Mouse (Mus musculus) cerebellum, adult 2 months (tissue): ENCODE measurements around the gene Batf2. TPM values are rescaled to one million over a fixed set of nuclear protein-coding genes. Genes with fewer than 3 reads are reported as not detected.
A peak's percentile ranks its signal among the peaks of the same experiment; 100 is the strongest.

ENCODE experiments used
- DNase-seq, 2 experiments: peaks; one replicate each; pipeline ENCODE4 v3.0.0; 2021
- H3K27ac ChIP-seq: fragments of 200-500 bp; 2 replicates; pipeline ENCODE4 v1.5.1; 2012; ENCODE audit warnings: low read length, control low read depth, inconsistent platforms; ENCODE audit not compliant: insufficient read depth
- H3K27me3 ChIP-seq: fragments of 200-500 bp; 2 replicates; pipeline ENCODE4 v1.6.1; 2012; ENCODE audit warnings: inconsistent platforms, mild to moderate bottlenecking, low read length, moderate library complexity; ENCODE audit not compliant: control insufficient read depth, insufficient read depth
- H3K4me1 ChIP-seq: fragments of 200-500 bp; 2 replicates; pipeline ENCODE4 v1.6.1; 2011; ENCODE audit warnings: low read length; ENCODE audit not compliant: control insufficient read depth, insufficient read depth
- H3K4me3 ChIP-seq: fragments of 200-500 bp; replicated peaks from 2 replicates; pipeline ENCODE3; 2011; ENCODE audit warnings: mild to moderate bottlenecking, low read depth, low read length, control low read depth; ENCODE audit not compliant: insufficient read depth
- CTCF ChIP-seq: fragments of 200-500 bp; IDR thresholded peaks from 2 replicates; pipeline ENCODE4 v1.5.1; 2011; ENCODE audit warnings: low read depth, mild to moderate bottlenecking, control low read depth, low read length, moderate library complexity, borderline replicate concordance; ENCODE audit not compliant: insufficient read depth
- POLR2A ChIP-seq: fragments of 200-500 bp; IDR thresholded peaks from 2 replicates; pipeline ENCODE4 v1.6.1; 2011; ENCODE audit warnings: low read length, control low read depth, borderline replicate concordance; ENCODE audit not compliant: insufficient read depth
- WGBS: fragments of 180-500 bp; shearing (Covaris S2); methylation state at CpG from one replicate; pipeline ENCODE4 v1.1.7; 2018; 5-methylcytosine and 5-hydroxymethylcytosine counted together
- polyA plus RNA-seq: library from polyadenylated mRNA; depleted of rRNA; stranded (reverse); fragments of >200 nt; gene quantifications from 2 replicates; pipeline ENCODE4 v1.2.3, GENCODE M21; 2012

Gene Batf2
- polyA plus RNA-seq, 1 experiment, result 0.54 TPM

DNA sequence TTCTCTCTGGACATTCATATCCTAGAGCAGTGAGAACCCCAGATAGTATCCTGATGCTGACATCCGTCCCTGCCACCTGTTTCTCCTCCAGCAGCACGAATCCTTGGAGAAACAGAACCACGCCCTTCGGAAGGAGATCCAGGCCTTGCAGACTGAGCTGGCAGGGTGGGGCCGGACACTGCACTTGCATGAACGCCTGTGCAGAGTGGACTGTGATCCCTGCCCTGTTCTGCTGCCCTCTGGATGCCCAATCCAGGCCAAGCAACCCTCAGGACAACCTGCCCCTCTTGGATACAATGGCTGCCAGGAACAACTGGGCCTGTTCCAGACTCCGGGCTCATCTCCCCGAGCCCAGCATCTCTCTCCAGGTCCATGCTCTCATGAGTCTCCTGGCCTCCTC, 30.4 kb downstream of the Batf2 start:
- Histone ChIP-seq H3K27ac (no peak overlapping the region), H3K4me1 (no peaks in the 10 kb centered on the region), H3K4me3 (no peak overlapping the region), H3K27me3 (no peaks in the 10 kb centered on the region)
- TF ChIP-seq POLR2A (no peak), CTCF (no peak)
- WGBS, result 63% methylated on average over 8 of the region's 8 CpGs
- no peak for DNase-seq

DNA sequence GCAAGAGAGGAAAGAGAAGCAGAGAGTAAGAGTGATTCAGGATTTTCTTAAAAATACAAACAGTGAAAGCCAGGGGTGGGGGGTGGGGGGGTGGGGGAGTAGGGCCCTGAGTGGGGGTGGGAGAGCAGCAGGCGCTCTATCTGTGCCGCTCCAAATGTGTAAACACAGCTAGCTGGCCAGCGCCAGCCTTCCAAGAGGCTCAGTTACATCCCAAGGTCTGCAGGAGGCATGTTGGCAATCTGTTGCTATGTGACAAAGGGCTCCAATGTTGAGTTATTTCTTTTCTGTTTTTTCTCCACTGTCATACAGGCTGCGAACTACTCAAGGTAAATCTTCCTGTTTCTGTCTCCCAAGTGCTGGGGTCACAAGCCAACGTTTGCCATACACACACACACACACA, 34.0 kb downstream of the Batf2 start:
- WGBS, result 6% methylated on average over 5 of the region's 5 CpGs
- no peak overlapping the region for H3K4me3 ChIP-seq
- no peak overlapping the region; the same call in 1 of the 2 replicates for H3K27ac ChIP-seq
- H3K4me1 ChIP-seq, result no peaks in the 10 kb centered on the region
- peak; percentile 37 to 67 for DNase-seq
- H3K27me3 ChIP-seq, result no peaks in the 10 kb centered on the region
- TF ChIP-seq POLR2A (no peak), CTCF (no peak)

GRCm38 (mm10) chr19:6178775-6179174, 38.0 kb downstream of the Batf2 start:
- H3K27me3 ChIP-seq, result no peaks in the 10 kb centered on the region
- TF ChIP-seq CTCF (no peak), POLR2A (no peak)
- DNase-seq, result no peak
- no peak overlapping the region for H3K4me3 ChIP-seq
- WGBS, result 87% methylated on average over 6 of the region's 6 CpGs
- no peak overlapping the region for H3K27ac ChIP-seq
- peaks cover 10% of the 10 kb centered on the region; the same call in 1 of the 2 replicates for H3K4me1 ChIP-seq

DNA sequence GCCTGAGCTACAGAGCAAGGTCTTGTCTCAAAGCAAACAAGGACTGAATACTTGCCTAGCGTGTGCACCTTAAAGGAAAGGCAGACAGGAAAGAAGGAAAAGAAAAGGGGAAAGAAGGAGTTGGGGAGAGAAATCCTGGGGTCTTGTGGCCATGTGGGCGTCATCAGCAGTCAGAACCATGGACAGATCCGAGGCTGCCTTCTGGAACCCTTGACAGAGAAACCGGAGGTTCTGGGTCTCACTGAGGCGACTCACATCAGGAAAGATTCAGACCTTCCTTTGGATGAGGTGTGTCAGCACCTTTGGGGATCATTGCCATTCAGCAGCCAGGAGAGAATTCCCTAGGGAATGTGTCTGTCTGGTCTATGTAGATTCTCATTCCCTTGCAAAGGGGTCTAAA, 40.8 kb downstream of the Batf2 start:
- TF ChIP-seq CTCF, result no peak
- TF ChIP-seq POLR2A, result no peak
- WGBS, result 50% methylated on average over 5 of the region's 5 CpGs
- no peak for DNase-seq
- Histone ChIP-seq H3K4me3 (no peak overlapping the region), H3K27me3 (no peaks in the 10 kb centered on the region), H3K4me1 (peaks cover 10% of the 10 kb centered on the region; the same call in 1 of the 2 replicates), H3K27ac (peak overlapping the region; percentile 55)

DNA sequence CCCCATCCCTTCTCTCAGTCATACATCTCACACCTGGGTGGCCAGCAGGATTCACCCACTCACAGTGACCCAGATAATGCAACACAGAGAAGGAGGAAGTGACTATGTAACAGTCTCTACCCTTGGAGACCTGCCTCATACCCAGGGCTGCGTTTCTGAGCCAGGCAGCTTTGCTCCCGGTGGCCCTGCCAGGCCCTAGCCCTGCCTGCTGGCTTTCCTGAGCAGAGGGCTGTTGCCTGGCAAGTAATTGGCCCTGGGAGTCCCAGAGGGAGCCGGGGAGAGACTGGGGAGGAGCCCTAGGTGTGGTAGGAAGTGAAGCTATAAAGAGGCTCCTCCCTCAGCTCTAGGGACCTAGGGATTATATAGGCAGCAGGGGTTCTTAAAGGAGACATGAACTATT, 41.8 kb downstream of the Batf2 start:
- DNase-seq, result peak; percentile 64 to 79
- Histone ChIP-seq H3K4me3 (peak overlapping the region; percentile 11), H3K4me1 (peaks cover 10% of the 10 kb centered on the region; the same call in 1 of the 2 replicates), H3K27ac (peak overlapping the region; percentile 71), H3K27me3 (no peaks in the 10 kb centered on the region)
- peak; percentile 26; the same call in 1 of the 2 replicates for TF ChIP-seq POLR2A
- TF ChIP-seq CTCF, result no peak
- WGBS, result 3% methylated on average over 3 of the region's 3 CpGs

DNA sequence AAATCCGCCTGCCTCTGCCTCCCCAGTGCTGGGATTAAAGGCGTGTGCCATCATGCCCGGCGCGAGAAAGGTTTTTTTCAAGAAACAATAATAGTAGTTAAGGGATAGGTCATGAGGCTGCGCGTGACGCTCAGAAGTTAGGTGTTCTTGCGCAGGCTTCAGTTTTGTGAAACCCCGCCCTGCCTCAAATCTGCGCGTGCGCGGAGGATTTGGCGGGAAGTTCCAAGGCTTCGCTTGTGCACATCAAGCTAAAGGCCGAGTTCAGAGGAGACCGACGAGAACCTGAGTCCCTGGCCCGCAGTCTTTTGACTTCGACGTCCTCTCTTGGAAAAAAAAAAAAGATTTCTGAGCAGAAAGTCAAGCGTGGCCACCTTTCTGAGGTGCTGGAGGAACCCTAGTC, 43.3 kb downstream of the Batf2 start, which contains the start of gene Majin:
Gene Majin, plus strand, starts transcription at position 258 of the 400 bp plus-strand sequence.
- peaks cover 10% of the 10 kb centered on the region; the same call in 1 of the 2 replicates for H3K4me1 ChIP-seq
- no peak within 1 kb of the TSS for H3K4me3 ChIP-seq
- no peak for DNase-seq
- TF ChIP-seq CTCF (no peak), POLR2A (no peak)
- H3K27ac ChIP-seq, result no peak within 1 kb of the TSS
- 89% methylated on average over 23 of the region's 23 CpGs for WGBS
- no peaks in the 10 kb centered on the region for H3K27me3 ChIP-seq

DNA sequence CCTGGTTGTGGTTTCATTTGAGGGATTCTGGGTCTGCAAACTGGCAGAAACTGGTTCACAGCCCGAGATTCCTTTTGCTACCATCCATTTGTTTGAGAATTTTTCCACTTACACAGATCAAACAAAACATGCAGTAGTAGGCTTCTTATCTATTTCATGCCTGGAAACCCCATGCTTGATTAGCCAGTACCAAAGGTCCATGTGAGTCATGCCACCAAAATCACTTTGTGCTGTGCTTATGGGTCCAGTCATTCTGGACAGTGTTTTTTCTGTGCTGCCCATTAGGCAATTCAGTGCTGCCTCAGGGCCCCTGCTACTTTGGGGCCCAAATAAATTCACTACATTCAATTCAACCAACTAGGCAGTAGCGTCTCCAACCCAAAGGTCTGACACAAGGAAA, 63.5 kb downstream of the Batf2 start:
- Histone ChIP-seq H3K4me1 (no peaks in the 10 kb centered on the region), H3K27me3 (no peaks in the 10 kb centered on the region), H3K27ac (no peak overlapping the region), H3K4me3 (no peak overlapping the region)
- TF ChIP-seq CTCF (no peak), POLR2A (no peak)
- 77% methylated on average over 2 of the region's 2 CpGs for WGBS
- DNase-seq, result no peak

GRCm38 (mm10) chr19:6206716-6207115, 65.9 kb downstream of the Batf2 start:
- 44% methylated on average over 5 of the region's 5 CpGs for WGBS
- Histone ChIP-seq H3K4me1 (no peaks in the 10 kb centered on the region), H3K4me3 (no peak overlapping the region), H3K27me3 (no peaks in the 10 kb centered on the region), H3K27ac (no peak overlapping the region)
- no peak for DNase-seq
- TF ChIP-seq POLR2A (no peak), CTCF (no peak)
